Mouse (Mus musculus) inflammation-experienced regulatory T-cells, adult 6 months (primary cell): ENCODE measurements around the gene Ptges2. TPM values are rescaled to one million over a fixed set of nuclear protein-coding genes. Genes with fewer than 3 reads are reported as not detected.

Experiments
- ATAC-seq: one replicate; pipeline ENCODE4 v1.8.0; 2017
- polyA plus RNA-seq, 3 experiments: library from polyadenylated mRNA; unstranded; fragments of 100-300 nt; shearing (Covaris generic); gene quantifications; one replicate each; pipeline ENCODE4 v1.2.1; 2017

Ptges2 gene
- polyA plus RNA-seq, 3 experiments from 2014 or later: 0.32 to 0.63 (median 0.44) TPM

DNA sequence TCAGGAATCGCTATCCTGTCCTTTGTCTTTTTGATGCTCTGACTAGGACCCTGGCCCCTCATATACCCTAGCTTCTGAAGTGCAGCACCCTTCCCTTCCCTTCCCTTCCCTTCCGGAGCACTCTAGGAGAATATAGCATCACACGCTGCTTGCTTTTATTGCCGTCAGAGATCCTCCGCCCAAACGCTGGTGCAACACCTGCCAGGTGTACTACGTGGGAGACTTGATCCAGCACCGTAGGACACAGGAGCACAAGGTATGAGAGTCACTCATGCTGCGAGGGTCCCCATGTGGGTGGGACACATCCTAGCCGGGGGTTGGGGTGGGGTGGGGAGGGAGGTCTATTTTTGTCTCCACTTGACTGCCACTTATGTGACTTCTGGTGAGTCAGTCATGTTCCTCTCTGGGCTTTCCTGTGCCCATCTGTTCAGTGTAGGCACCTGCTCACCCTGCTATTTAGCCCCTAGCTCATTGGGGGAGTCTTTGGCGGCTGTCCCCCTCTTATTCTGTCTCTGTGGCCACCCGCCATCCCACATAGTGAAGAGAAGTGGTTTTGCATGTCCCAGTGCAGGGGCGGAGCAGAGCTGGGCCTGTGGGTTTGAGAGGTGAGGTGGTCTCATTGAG, 20.3 kb upstream of the Ptges2 start:
- no peak for ATAC-seq

GRCm38 (mm10) chr2:32376963-32377362, 18.7 kb upstream of the Ptges2 start:
- ATAC-seq: no peak

DNA sequence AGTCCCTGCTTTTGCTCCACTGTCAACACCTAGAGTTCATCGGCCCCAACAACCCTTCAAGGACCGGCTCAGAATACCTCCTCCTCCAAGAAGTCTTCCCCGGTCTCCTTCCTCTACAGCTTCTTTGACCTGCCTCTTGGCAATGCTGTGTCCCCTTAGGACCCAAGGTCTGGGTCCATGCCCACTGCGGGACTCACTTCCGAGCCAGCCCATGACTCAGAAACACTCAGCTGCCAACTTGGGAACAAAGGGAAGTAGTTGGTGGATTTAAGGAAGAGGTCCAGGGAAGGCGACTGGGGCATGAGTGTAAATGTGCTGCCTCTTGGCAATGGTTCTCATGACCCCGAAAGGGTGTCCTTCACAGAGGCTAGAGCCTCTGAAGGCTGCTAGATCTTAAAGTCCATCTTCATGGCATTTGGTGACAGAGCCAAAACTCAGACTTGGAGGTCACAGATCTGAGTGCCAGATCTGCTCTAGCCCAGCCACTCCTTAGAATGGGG, 15.6 kb upstream of the Ptges2 start:
- ATAC-seq: no peak

DNA sequence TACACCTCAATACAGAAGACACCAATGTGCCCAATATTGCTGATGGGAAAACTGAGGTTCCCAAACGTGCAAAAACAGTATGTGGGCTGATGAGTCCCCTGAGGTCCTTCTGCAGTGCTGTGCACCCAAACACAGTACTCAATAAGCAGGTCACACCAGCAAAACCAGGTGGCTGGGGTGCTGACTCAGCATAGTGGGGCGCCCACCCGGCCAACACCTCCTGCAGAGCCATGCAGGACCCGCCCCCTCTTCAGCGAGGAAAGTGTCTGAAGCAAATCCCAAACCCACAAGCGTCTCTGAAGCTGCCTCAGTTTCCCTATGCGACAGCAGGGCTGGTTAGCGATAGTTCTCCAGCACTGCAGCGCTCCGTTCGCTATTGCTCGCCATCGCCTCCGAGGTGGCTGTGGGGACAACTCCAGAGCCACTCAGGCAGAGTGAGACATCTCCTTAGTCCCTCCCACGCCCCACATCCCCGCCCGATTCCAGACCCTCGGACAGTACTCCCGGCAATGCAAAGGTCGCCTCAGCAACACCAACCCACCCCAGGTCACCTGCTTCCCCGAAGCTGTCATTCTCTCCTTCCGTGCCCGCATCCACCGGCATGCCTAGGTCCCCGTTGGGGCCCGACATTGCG, 14.4 kb upstream of the Ptges2 start:
- peak; percentile 7 for ATAC-seq

DNA sequence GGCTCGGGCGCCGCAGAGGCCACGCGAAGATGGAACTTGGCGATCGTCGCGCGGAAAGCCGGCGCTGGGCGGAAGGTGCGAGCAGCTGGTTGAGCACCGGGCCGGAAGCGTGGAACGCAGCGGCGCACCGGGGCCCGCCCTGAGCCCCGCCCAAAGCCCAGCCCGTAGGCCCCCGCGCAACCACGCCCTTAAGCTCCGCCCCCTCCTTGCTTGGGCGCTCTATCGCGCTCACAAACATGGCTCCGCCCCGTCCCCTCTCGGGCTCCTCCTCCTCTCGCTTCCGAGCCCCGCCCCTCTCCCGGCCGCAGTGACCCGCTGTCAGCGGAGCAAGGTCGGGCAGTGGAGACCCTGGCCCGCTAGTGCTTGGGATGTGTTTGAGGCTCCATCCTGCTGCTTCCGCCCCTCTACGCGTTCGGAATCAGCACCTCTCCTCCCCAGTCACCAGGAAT, 13.9 kb upstream of the Ptges2 start, which contains the start of gene 1110008P14Rik:
Gene 1110008P14Rik, minus strand, starts transcription at position 164 of the 449 bp plus-strand sequence.
- ATAC-seq: peak; percentile 93

- no peak for ATAC-seq
These were observed 13.0 kb upstream of the Ptges2 start for GRCm38 (mm10) chr2:32382689-32383088.

GRCm38 (mm10) chr2:32387706-32388490, 7.8 kb upstream of the Ptges2 start, which contains the start of gene Lcn2:
Gene Lcn2 (minus strand): TSS chr2:32388252.
- ATAC-seq: no peak

- ATAC-seq: no peak
These were observed 6.5 kb upstream of the Ptges2 start for GRCm38 (mm10) chr2:32389157-32389556.

DNA sequence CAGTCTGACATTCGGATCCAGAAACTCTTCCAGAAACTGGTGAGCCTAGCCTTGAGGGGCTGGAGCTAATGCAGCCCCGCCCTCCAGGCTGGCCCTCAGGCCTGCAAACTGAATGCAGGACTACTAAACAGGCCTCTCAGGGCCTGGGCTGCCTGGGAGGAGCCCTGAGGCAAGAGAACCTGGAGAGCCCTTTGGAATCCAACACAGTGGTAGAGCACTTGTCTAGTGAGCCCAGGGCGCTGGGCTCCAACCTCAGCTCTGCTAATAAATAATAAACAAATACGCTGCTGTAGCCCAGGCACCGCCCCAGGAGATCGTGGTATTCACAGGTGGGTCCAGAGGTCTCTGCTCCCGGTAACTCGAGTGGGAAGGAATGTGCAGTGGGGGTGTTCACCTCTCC, 4.8 kb upstream of the Ptges2 start:
- no peak for ATAC-seq

GRCm38 (mm10) chr2:32392063-32392462, 3.6 kb upstream of the Ptges2 start:
- no peak for ATAC-seq

DNA sequence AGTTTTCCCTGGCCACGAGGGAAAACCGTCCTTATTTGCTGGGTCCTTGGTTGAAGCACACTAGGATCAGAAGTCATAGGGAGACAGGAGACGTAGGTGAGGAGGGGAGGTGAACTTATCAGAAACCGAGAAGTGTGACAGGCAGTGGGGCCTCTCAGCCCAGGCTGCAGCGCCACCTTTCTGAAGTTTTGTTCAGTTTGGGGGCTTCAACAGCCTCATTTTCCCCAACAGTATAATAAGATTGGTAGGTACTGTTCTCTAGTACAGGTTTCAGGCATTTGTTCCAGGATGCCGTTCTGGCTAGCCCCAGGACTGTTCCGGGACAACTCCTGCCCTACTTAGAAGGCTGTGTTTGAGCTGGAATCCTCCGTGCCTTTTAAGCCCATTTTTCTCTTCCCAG, 723 bp upstream of the Ptges2 start:
- ATAC-seq: no peak

DNA sequence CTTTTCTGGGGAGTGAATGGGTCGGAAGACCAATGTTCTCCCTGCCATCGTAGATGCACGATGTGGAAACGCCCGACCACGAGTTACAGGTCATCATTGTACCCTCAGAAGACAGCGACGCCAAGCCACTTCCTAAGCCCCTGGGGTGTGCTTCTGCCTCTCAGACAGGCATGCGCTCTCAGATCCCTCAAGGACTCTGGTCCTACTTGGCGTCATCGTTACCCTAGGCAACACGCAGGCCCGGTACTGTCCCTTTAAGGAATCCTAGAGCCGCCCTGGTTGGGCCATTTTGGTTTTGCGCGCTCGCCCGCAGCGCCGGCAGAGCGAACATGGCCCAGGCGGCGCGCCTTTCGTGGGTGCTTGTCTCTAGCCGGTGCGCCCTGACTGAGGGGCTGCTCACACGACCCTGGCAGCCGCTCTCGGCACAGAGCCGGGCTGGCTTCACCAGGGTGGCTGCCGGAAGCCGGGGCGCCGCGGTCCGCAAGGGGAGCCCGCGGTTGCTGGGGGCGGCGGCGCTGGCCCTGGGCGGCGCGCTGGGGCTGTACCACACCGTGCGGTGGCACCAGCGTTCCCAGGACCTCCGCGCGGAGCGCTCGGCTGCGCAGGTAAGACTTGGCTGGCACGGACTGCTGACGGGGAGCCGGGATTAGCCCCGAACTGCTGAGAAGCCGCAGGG, 388 bp downstream of the Ptges2 start:
- peak; percentile 86 for ATAC-seq

DNA sequence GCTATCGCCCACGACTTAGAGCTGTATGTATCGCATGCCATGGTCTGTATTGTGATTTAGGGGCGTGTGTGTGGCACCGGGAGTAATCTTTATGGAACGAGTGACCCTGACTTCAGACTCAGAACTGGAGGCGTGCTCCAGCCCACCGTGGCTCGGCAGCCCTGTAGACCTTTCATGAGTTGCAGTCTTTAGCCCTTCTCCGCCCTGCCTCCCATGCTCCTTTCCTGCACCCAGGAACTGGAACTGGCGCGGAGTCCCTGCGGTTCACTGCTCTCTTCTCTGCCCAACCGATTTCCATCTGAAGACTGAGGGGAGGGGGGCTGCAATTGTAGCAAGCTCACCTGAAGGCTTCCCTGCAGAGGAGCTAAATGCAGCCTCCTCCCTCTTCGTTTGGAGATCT, 999 bp downstream of the Ptges2 start:
- ATAC-seq: no peak

- peak; percentile 83 for ATAC-seq
These were observed 9.0 kb downstream of the Ptges2 start for GRCm38 (mm10) chr2:32404663-32405062.

DNA sequence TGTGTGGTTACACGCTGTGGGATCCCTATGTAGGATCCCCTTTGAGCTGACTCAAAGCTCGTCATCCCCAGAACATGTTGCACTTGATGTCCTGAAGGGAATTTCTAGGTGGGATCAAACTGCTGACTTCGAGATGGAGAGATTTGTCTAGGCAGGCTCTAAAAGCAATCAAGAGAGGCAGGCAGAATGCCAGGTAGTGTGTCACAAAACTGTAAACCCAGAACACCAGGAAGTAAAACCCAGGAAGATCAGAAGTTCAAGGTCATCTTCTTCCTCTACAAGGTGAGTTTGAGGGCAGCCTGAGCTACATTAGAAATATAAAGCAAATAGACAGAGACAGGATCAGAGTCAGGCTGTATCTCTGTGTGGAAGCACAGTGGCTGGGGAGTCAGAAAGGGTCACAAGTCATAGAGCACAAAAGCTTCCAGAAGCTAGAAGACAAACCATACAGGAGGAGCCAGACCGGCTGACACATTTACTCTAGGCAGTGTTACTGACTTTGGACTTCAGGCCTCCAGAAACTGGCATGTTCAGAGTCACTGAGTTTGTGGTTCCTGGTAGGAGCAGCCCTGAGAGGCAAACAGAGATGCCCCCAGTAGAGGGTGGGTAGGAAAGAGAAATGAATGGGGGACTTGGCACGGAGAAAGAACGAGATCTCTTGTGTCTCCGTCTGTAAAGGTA, 11.6 kb downstream of the Ptges2 start:
- no peak for ATAC-seq

DNA sequence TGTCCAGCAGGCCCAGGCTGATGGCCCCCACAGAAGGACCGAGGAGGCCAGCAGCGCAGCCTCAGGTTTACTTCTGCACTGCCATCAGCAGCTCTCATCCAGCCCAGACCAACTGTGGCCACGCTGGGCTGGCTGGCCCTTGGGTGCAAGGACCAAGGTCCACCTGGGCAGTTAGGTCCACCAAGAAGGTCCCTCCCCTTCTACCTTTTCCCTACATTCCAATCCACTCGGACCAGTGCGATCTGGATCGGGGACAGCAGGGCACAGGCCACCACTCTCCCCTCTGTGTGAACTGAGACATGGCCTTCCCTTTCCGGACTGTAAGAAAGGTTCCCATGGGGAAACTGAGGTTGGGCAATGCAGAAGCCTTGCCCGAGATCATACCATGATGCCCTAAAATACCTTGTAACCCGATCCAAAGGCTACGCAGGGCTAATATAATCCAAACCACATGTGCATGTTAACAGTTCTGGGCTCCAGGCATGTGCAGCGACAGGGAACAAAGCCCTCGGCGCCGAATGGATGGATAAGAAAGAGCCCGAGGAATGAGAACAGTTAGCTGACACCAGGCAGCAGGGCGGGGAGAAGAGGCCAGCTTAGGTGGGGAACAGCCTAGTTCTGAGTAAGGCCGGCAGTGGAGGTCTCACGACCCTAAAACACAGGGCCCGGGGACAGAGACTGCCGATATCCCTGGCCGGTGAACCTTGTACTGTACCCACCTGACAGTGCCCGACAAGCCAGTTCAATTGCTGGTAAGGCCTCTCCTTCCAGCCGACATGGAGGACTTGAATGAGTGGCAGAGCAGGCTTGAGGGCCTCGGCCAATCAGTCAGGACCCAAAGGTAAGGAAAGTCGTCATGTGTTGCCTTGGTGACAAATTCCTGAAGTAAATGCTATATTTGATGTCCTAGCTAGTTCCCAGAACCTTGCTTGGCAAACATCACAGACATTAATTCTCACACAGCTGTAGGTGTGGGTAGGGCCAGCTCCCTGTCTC, 13.0 kb downstream of the Ptges2 start:
- no peak for ATAC-seq

DNA sequence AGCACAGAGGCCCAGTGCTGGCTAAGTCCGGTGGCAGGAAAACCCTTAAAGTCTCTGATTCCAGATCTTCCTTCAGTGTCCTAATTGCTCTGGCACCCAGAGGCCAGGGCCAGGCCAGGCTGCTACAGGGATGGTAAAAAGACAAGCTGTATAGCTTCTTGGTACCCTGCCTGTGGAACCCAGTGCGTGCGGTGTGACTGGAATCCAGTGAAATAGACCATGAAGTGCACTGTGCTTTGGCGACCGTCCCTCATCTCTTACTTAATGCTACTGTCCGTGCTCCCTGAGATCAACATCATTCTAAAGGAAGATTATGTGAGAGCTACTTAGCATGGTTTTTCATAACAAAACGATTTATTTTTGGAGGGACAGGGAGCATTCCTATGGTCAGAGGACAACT, 15.7 kb downstream of the Ptges2 start:
- ATAC-seq: no peak

DNA sequence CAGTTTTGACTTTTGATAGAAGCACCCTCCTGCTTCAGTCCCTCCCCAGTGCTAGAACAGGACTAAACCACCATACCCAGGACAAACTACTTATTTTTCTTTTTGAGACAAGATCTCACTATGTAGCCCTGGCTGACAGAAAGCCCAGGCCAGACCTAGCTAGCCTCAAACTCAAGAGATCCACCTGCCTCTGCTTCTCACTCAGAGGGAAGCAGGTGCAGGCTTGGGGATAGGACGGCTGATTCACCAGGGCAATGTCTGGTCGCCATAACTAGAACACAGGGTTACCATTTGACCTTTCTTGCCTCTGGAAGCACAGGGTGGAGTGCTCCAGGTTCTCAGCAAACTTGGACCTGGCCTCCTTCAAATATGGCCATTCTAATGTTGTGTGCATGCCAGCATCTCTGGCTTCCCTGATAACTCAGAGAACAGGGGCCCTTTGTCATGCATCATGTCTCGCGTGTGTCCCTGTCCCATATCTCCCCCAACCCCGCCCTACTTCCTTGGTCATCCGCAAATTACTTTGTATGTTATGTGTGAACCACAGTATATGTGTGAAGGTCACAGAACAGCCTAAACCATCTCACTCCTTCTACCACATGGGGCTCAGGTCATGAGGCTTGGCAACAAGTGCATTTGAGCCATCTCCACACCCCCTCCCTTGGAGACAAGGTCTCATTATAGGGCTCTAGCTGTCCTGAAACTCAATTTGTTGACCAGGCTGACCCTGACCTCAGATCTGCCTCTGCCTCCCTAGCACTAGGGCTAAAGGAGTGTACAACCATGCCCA, 17.2 kb downstream of the Ptges2 start:
- ATAC-seq: no peak

- no peak for ATAC-seq
These were observed 18.2 kb downstream of the Ptges2 start for GRCm38 (mm10) chr2:32413936-32414335.

- no peak for ATAC-seq
These were observed 20.1 kb downstream of the Ptges2 start for GRCm38 (mm10) chr2:32415801-32416200.
